Mouse (Mus musculus) brain, adult 2 months (tissue): ENCODE data around the gene Npc1l1.
"Not testable (repeated sequence)": the region's sequence is repeated elsewhere in the genome, so short reads cannot be mapped to it uniquely, and the experiment has no call there.

Experiments
- DNase-seq: peaks from one replicate; pipeline ENCODE4 v3.0.0; 2011; ENCODE audit warnings: low read depth, low spot score

Gene Npc1l1

GRCm38 (mm10) chr11:6230012-6230411 lies at the start of gene Npc1l1:
Gene Npc1l1, minus strand, starts transcription at chr11:6230143.
- DNase-seq, result no peak

- no peak for DNase-seq
Measured at GRCm38 (mm10) chr11:6276466-6276865, 46.5 kb upstream of the Npc1l1 start.

- no peak for DNase-seq
Measured at GRCm38 (mm10) chr11:6275094-6275484, 45.1 kb upstream of the Npc1l1 start.

GRCm38 (mm10) chr11:6274387-6275093 lies 44.6 kb upstream of the Npc1l1 start, which contains the start of gene Tmed4:
Gene Tmed4, minus strand, starts transcription at chr11:6274870.
- peak; percentile 99 for DNase-seq

- peak; percentile 34 for DNase-seq
Measured at GRCm38 (mm10) chr11:6273607-6274006, 43.7 kb upstream of the Npc1l1 start.

GRCm38 (mm10) chr11:6267320-6268254 lies 37.6 kb upstream of the Npc1l1 start, which contains the start of gene Ddx56:
Gene Ddx56, minus strand, starts transcription at chr11:6267772.
- peak; percentile 99 for DNase-seq

- DNase-seq, result no peak
Measured at GRCm38 (mm10) chr11:6266621-6267020, 36.7 kb upstream of the Npc1l1 start.

GRCm38 (mm10) chr11:6261434-6262082 lies 31.6 kb upstream of the Npc1l1 start:
- DNase-seq, result peak; percentile 90

GRCm38 (mm10) chr11:6259413-6259812 lies 29.5 kb upstream of the Npc1l1 start:
- DNase-seq, result no peak

- DNase-seq, result no peak
Measured at GRCm38 (mm10) chr11:6256490-6257072, 26.6 kb upstream of the Npc1l1 start.

- not testable (repeated sequence) for DNase-seq
Measured at GRCm38 (mm10) chr11:6254602-6255001, 24.7 kb upstream of the Npc1l1 start.

- no peak for DNase-seq
Measured at GRCm38 (mm10) chr11:6252824-6253223, 22.9 kb upstream of the Npc1l1 start.

- no peak for DNase-seq
Measured at GRCm38 (mm10) chr11:6252248-6252647, 22.3 kb upstream of the Npc1l1 start.

- no peak for DNase-seq
Measured at GRCm38 (mm10) chr11:6244707-6245106, 14.8 kb upstream of the Npc1l1 start.

GRCm38 (mm10) chr11:6233025-6233424 lies 3.1 kb upstream of the Npc1l1 start:
- DNase-seq, result no peak

- DNase-seq, result peak; percentile 83
Measured at GRCm38 (mm10) chr11:6224541-6225229, 5.3 kb downstream of the Npc1l1 start.

- DNase-seq, result no peak
Measured at GRCm38 (mm10) chr11:6222187-6222586, 7.8 kb downstream of the Npc1l1 start.

GRCm38 (mm10) chr11:6219967-6220366 lies 10.0 kb downstream of the Npc1l1 start:
- DNase-seq, result peak; percentile 43

GRCm38 (mm10) chr11:6218189-6218896 lies 11.6 kb downstream of the Npc1l1 start:
- DNase-seq, result no peak

- no peak for DNase-seq
Measured at GRCm38 (mm10) chr11:6216834-6217233, 13.1 kb downstream of the Npc1l1 start.
